Mouse (Mus musculus) intestine, postnatal 0 days (tissue): ENCODE measurements around the gene Gpr171. TPM values are rescaled to one million over a fixed set of nuclear protein-coding genes. Genes with fewer than 3 reads are reported as not detected.
"Not testable (repeated sequence)": the region's sequence is repeated elsewhere in the genome, so short reads cannot be mapped to it uniquely, and the experiment has no call there.

Experiments
- ATAC-seq: fragments of 200-750 bp; cut with Nextera tagmentation; 2 replicates; pipeline ENCODE4 v1.8.0; 2017; ENCODE audit warnings: mild to moderate bottlenecking, moderate TSS enrichment, moderate library complexity
- H3K27ac ChIP-seq: fragments of 300-500 bp; sonication (generic); 2 replicates; pipeline ENCODE4 v1.5.1; 2014; ENCODE audit warnings: mild to moderate bottlenecking, low read depth, low read length, moderate library complexity
- H3K27me3 ChIP-seq: fragments of 300-500 bp; sonication (generic); replicated peaks from 2 replicates; pipeline ENCODE4 v1.6.1; 2014; ENCODE audit warnings: low read length, mixed read lengths; ENCODE audit not compliant: control insufficient read depth, insufficient read depth
- H3K36me3 ChIP-seq: fragments of 300-500 bp; sonication (generic); 2 replicates; pipeline ENCODE4 v1.6.1; 2014; ENCODE audit warnings: mild to moderate bottlenecking, moderate library complexity; ENCODE audit not compliant: control insufficient read depth, insufficient read depth
- H3K4me1 ChIP-seq: fragments of 300-500 bp; sonication (generic); replicated peaks from 2 replicates; pipeline ENCODE4 v1.6.1; 2014; ENCODE audit warnings: antibody characterized with exemption, low read length, mixed read lengths; ENCODE audit not compliant: control insufficient read depth, insufficient read depth
- H3K4me2 ChIP-seq: fragments of 300-500 bp; sonication (generic); replicated peaks from 2 replicates; pipeline ENCODE4 v1.6.1; 2014; ENCODE audit warnings: low read depth, mild to moderate bottlenecking, moderate library complexity
- H3K4me3 ChIP-seq: fragments of 300-500 bp; sonication (generic); 2 replicates; pipeline ENCODE4 v1.5.1; 2014; ENCODE audit warnings: low read depth, low read length
- H3K9ac ChIP-seq: fragments of 300-500 bp; sonication (generic); 2 replicates; pipeline ENCODE4 v1.6.1; 2014; ENCODE audit warnings: mild to moderate bottlenecking, low read depth, low read length
- H3K9me3 ChIP-seq: fragments of 300-500 bp; sonication (generic); 2 replicates; pipeline ENCODE4 v1.6.1; 2016; ENCODE audit warnings: mixed run types; ENCODE audit not compliant: control insufficient read depth
- CTCF ChIP-seq: sonication (generic); IDR thresholded peaks from 2 replicates; pipeline ENCODE4 v1.5.1; 2016; ENCODE audit warnings: low read depth, mild to moderate bottlenecking, control low read depth, antibody characterized with exemption, moderate library complexity
- WGBS: fragments of 180-500 bp; shearing (Covaris S2); extraction: QIAGEN DNeasy Blood & Tissue Kit; methylation state at CpG from one replicate; pipeline ENCODE4 v1.1.7; 2014; 5-methylcytosine and 5-hydroxymethylcytosine counted together
- polyA plus RNA-seq: library from polyadenylated mRNA; unstranded; fragments of >200 nt; fragmentation: Nextera tagmentation; extraction: Ambion mirVana; gene quantifications from 2 replicates; pipeline ENCODE4 v1.2.1, GENCODE M21; 2015

Gene Gpr171
- polyA plus RNA-seq, 1 experiment from 2014 or later = 0.57 TPM

GRCm38 (mm10) chr3:59080293-59080916, 21.2 kb downstream of the Gpr171 start:
- H3K36me3 ChIP-seq = no peaks in the 10 kb centered on the region
- no peaks in the 10 kb centered on the region for H3K27me3 ChIP-seq
- no peaks in the 10 kb centered on the region for H3K9me3 ChIP-seq
- 0 out of 2 replicates have a peak, but pooled peaks cover 3% of the 10 kb centered on the region for H3K4me1 ChIP-seq
- WGBS = 40% methylated on average over 6 of the region's 6 CpGs
- TF ChIP-seq CTCF = no peak
- H3K4me3 ChIP-seq = no peak overlapping the region
- H3K27ac ChIP-seq = no peak overlapping the region
- ATAC-seq = no peak
- H3K9ac ChIP-seq = no peak overlapping the region
- 0 out of 2 replicates have a peak overlapping the region, but pooled peaks have one; percentile 9 for H3K4me2 ChIP-seq

GRCm38 (mm10) chr3:59079327-59079726, 22.3 kb downstream of the Gpr171 start:
- no peak overlapping the region for H3K27ac ChIP-seq
- H3K4me1 ChIP-seq = 0 out of 2 replicates have a peak, but pooled peaks cover 3% of the 10 kb centered on the region
- WGBS = 48% methylated on average over 4 of the region's 4 CpGs
- TF ChIP-seq CTCF = peak; percentile 88
- no peak for ATAC-seq
- H3K9ac ChIP-seq = no peak overlapping the region
- H3K4me3 ChIP-seq = no peak overlapping the region
- H3K9me3 ChIP-seq = no peaks in the 10 kb centered on the region
- no peaks in the 10 kb centered on the region for H3K36me3 ChIP-seq
- H3K4me2 ChIP-seq = no peak overlapping the region
- no peaks in the 10 kb centered on the region for H3K27me3 ChIP-seq

- 62% methylated on average over 11 of the region's 11 CpGs for WGBS
- no peak for ATAC-seq
- TF ChIP-seq CTCF = no peak
- Histone ChIP-seq H3K4me3 (no peak overlapping the region), H3K4me2 (no peak overlapping the region), H3K36me3 (no peaks in the 10 kb centered on the region), H3K9ac (no peak overlapping the region), H3K4me1 (0 out of 2 replicates have a peak, but pooled peaks cover 3% of the 10 kb centered on the region), H3K27ac (no peak overlapping the region), H3K9me3 (no peaks in the 10 kb centered on the region), H3K27me3 (no peaks in the 10 kb centered on the region)
Measured at GRCm38 (mm10) chr3:59078585-59078984, 23.0 kb downstream of the Gpr171 start.

GRCm38 (mm10) chr3:59077278-59077677, 24.3 kb downstream of the Gpr171 start:
- H3K27ac ChIP-seq = no peak overlapping the region
- no peak for ATAC-seq
- no peaks in the 10 kb centered on the region for H3K9me3 ChIP-seq
- 35% methylated on average over 4 of the region's 4 CpGs for WGBS
- H3K4me3 ChIP-seq = no peak overlapping the region
- 0 out of 2 replicates have a peak, but pooled peaks cover 3% of the 10 kb centered on the region for H3K4me1 ChIP-seq
- no peak overlapping the region for H3K9ac ChIP-seq
- peak; percentile 66 for TF ChIP-seq CTCF
- H3K27me3 ChIP-seq = no peaks in the 10 kb centered on the region
- H3K4me2 ChIP-seq = no peak overlapping the region
- H3K36me3 ChIP-seq = no peaks in the 10 kb centered on the region

GRCm38 (mm10) chr3:59069071-59069470, 32.5 kb downstream of the Gpr171 start:
- H3K4me3 ChIP-seq, H3K36me3 ChIP-seq, H3K27me3 ChIP-seq, H3K9ac ChIP-seq, ATAC-seq, H3K4me1 ChIP-seq, H3K4me2 ChIP-seq, H3K27ac ChIP-seq, H3K9me3 ChIP-seq: not testable (repeated sequence)
- peak; percentile 41 for TF ChIP-seq CTCF
- WGBS = 60% methylated on average over 1 of the region's 1 CpGs

GRCm38 (mm10) chr3:59066558-59067294, 34.9 kb downstream of the Gpr171 start:
- H3K9me3 ChIP-seq = no peaks in the 10 kb centered on the region
- no peaks in the 10 kb centered on the region for H3K4me1 ChIP-seq
- no peaks in the 10 kb centered on the region for H3K27me3 ChIP-seq
- no peak for TF ChIP-seq CTCF
- no peaks in the 10 kb centered on the region for H3K36me3 ChIP-seq
- H3K9ac ChIP-seq = no peak overlapping the region
- ATAC-seq = no peak
- H3K27ac ChIP-seq = no peak overlapping the region
- 72% methylated on average over 8 of the region's 8 CpGs for WGBS
- no peak overlapping the region for H3K4me2 ChIP-seq
- H3K4me3 ChIP-seq = no peak overlapping the region
